Mouse (Mus musculus) monocyte, adult 59 days (primary cell): ENCODE results near the gene Rbm8a. TPM values are rescaled to one million over a fixed set of nuclear protein-coding genes. Genes with fewer than 3 reads are reported as not detected.

Experiments
- total RNA-seq, 2 experiments: library from RNA; stranded (reverse); gene quantifications; one replicate each; pipeline ENCODE4 v1.2.4; 2023

Rbm8a gene
- total RNA-seq = 10 to 100 TPM; 65.6 to 86.9 TPM

DNA sequence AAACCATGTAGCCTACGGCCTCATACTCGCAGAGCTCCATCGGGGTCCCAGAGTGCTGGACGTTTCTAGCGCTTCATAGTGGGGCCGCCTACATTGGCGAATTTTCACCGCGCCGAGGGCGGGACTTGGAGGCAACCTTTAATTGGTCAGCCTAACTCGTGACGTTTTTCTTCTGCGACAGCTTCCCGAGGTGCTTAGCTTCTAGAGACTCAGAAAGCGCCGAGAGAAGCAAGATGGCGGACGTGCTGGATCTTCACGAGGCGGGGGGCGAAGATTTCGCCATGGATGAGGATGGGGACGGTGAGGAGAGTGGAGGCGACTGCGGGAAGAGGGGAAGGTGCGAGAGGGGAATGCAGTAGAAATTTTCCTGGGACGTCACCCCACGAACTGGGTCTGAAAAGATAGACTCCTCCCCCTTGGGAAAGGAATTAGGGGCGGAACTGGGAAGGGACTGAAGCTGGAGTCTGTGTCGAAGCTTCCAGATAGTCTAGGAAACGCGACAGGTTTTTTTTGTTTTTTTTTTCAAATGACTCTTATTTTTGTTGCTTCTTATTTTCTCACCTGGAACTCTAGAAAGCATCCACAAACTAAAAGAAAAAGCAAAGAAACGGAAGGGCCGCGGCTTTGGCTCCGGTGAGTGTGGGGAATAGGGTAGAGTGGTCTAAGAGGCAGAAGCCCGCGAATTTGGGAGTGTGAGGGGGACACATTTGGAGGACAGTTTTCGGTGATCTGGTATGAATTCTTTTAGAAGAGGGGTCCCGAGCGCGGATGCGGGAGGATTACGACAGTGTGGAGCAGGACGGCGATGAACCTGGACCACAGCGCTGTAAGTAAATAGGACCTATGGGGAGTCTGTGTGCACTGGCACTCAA is at the start of gene Rbm8a:
Gene Rbm8a (plus strand): TSS at position 205 of the 872 bp plus-strand sequence.

DNA sequence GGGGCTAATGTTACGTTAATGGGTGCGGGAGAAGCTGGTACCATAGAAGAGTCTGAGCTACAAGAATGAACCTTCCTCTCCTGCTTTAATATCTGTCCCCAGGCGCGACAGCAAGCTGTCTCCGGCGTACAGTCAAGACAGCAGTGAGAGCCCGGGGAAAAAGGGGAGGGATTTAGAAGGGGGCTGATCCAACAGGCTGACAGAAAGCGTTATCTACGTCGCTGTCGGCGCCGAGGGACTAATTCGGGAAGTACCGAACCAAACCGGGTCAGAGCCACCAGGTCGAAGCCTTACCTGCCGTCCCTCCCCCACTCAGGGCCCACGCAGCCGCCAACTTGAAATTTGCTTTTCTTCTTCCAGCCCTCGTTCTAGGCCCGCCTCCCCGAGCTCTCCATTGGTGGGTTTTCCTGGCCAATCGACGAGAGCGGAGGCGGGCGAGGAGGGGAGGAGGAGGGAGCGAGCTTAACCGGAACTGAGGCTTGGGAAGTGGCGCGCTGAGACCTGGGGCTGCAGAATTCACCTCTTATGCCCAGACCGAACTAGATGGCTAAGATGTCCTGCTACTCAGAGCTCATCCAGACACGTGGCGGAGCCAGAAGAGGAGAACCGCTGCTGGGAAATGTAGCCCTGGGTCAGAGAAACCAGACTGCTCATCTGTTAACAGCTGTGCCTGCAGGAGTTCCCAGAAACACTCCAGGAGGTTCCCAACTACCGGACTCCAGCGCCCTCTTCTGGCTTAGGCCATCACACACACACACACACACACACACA is 35.8 kb upstream of the Rbm8a start, which contains the start of gene Polr3gl:
Gene Polr3gl (minus strand): TSS at position 392 of the 771 bp plus-strand sequence.

DNA sequence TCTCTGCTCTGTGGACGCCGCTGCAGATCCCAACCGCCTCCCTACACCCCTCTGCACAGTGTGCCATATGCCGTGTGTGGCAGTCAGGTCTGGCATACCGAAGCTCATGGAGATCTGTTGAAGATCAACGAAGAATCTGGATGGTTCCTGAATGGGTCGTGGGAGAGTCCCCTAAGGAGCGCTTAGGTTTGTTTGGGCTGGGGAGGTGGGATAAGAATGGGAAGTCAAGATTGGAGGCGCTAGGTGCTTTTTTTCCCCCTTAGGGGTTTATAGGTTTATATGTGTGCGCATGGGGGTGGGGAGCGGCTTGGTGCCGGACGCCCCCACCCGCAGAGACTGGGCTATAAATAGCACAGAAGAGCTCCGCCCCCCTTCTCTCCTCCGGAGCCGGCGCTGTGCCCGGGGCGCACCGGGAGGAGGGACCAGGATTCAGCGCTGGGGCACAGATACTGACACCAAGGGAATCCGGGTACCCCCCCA is 33.5 kb upstream of the Rbm8a start, which contains the start of gene Ankrd34a:
Gene Ankrd34a (plus strand): TSS at position 409 of the 480 bp plus-strand sequence.

DNA sequence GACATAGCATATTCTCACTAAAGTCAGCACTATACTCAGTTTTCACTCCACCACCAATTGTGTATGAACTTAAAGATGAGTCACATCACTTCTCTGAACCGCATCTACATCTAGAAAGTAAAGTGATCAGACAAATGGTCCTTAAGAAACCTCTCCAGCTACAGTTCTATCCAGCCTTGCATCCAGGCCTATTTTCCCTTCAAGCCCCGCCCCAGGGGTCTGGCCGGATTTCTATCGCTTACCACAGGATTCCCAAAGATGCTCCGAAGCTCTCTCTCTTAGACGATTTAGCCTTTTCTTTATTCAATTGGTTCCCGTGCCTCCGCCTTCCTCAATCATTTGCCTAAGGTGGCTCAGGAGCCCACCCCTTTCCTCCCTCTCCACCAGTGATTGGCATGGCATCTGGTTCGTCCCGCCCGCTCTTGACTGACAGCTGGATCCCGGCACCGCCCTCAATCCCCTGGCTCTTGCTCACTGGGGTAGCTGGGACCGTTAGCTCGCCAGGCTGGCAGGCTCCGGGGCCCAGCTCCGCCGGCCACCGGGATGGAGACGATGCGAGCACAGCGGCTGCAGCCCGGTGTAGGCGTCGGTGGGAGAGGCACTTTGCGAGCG is 29.0 kb upstream of the Rbm8a start, which contains the start of gene Lix1l:
Gene Lix1l (plus strand): TSS at position 511 of the 612 bp plus-strand sequence.

DNA sequence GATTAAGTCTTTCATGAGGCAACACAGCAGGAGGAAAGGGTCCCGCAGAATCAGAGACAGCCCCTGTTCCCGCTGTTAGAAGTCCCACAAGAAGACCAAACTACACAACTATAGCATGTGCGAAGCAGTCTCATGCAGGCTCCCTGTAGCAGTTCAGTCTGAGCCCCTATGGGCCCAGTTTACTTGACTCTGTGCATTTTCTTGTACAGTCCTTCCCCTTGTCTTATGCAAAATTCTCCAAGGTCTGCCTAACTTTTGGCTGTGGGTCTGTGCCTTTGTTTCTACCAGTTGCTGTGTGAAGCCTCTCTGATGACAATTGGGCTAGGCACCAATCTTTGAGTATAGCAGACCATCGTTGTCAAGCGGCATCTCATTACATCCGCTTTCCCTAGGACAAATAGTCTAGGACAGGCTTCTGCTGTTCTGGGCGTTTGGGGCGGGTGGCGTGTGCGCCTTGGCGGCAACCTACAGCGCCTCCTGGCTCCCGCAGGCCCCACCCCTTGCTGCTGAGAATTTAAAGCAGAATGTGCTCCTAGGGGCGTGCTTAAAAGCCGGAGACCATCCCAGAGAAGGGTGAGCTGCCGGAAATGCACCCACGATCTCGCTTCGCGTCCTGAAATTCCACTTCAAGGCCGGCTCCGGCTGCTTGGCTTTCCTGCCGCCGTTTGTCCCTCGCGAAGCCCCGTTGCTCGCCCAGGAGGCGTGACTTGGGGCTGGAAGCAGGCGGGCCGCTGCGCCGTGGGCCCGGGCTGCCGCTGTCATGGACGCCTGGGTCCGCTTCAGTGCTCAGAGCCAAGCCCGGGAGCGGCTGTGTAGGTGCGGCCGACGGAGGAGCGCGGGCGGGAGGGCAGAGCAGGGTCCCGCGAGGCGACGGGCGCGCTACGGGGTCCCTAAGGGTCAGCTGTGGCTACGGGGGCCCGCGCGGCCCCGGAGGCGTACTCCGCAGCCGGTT is 5.5 kb downstream of the Rbm8a start, which contains the start of the genes Pex11b and Gm42957:
Gene Pex11b (plus strand): TSS at position 449 of the 952 bp plus-strand sequence.
Gene Gm42957 (plus strand): TSS at position 547 of the 952 bp plus-strand sequence.

DNA sequence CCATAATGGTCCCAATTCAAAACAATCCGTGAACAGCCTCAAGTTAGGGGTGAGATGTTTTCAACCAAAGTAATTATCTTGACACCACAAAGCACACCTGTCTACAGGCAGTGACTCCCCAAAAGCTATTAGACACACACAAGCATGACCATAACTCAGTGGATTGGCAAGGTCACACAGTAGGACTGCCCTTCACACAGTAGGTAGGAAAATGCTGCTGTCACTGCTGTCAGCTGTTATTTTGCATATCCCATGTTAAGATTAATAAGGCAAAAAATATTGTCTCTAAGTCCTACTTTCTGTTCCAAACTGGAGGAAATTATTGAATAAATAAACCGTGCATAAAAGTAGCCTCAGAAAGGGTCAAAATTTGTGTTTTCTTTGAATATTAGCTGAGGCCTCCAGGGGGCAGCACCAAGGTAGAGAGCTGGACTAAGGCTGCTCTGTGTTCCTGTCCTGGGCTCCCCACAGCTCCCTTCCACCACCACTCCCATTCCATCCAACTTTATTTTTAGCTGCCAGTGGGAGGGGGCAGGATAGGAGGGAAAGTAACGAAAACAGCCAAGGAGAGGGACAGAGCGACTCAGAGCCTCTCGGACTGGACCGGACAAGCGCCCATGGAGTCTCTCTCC is 15.4 kb downstream of the Rbm8a start, which contains the start of gene Itga10:
Gene Itga10 (plus strand): TSS at position 567 of the 632 bp plus-strand sequence.

DNA sequence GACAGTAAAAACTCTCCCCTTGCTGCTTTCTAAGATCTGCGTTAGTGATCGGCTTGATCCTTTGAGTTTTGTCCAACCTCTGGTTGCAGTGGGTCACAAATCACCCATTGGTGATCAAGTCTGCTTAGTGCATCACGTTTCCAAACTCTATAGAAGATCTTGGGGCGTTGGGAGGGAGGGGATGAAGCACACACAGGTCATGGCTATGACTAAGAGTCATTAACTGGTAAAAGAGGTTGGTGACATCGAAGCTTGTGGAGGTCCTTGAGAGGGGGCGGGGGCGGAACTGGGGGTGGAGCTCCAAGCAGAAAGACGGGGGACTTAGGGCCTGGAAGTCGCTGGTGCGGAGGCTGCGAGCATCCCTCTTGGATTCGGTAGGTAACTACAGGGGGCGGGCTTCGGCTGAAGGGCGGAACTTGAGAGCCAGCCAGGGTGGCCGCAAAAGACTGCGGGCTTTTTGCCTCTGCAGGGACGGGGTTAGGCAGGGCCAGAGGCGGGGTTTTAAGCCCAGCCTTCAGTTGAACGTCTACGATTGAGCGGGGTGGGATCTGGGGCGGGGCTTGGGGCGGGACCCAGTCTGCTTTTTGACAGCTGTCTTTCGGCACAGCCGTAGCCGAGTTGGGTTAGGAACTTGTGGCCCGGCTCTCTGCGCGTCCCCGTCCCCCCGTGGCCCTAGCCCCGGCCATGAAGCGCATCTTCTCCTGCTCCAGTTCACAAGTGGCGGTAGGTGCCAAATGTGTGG is 40.2 kb downstream of the Rbm8a start, which contains the start of gene Ankrd35:
Gene Ankrd35 (plus strand): TSS at position 405 of the 742 bp plus-strand sequence.

Other genes starting within 250 kb of the Rbm8a start
- not detected for gene BC107364, start 177.6 kb upstream of the Rbm8a start, total RNA-seq
- gene Hfe2, start 104.8 kb upstream of the Rbm8a start, total RNA-seq = not detected
- 100 to 1,000 TPM; 413 to 415 TPM for gene Txnip, start 72.0 kb upstream of the Rbm8a start, total RNA-seq
- not detected for gene Gm16253, start 52.9 kb upstream of the Rbm8a start, total RNA-seq
- gene Polr3gl, start 35.8 kb upstream of the Rbm8a start, total RNA-seq = 10 to 100 TPM; 26.4 to 27.8 TPM
- not detected for gene Ankrd34a, start 33.3 kb upstream of the Rbm8a start, total RNA-seq
- gene Lix1l, start 28.8 kb upstream of the Rbm8a start, total RNA-seq = 1 to 10 TPM; 1.7 to 2.1 TPM
- 10 to 100 TPM; 27.2 to 27.4 TPM for gene Pex11b, start 5.4 kb downstream of the Rbm8a start, total RNA-seq
- not detected for gene Gm42957, start 5.5 kb downstream of the Rbm8a start, total RNA-seq
- gene Itga10, start 15.7 kb downstream of the Rbm8a start, total RNA-seq = 1 to 10 TPM; 1.4 to 2.3 TPM
- not detected for gene Ankrd35, start 40.2 kb downstream of the Rbm8a start, total RNA-seq
- gene Pias3, start 66.5 kb downstream of the Rbm8a start, total RNA-seq = 10 to 100 TPM; 30.4 to 43.8 TPM
- 1 to 10 TPM; 3.1 to 3.5 TPM for gene Nudt17, start 78.6 kb downstream of the Rbm8a start, total RNA-seq
- 10 to 100 TPM; 46.0 to 48.7 TPM for gene Polr3c, start 97.7 kb downstream of the Rbm8a start, total RNA-seq
- gene Rnf115, start 97.7 kb downstream of the Rbm8a start, total RNA-seq = 10 to 100 TPM; 68.7 to 72.3 TPM
- gene Pdzk1, start 199.4 kb downstream of the Rbm8a start, total RNA-seq = not detected
- not detected for gene Cd160, start 199.4 kb downstream of the Rbm8a start, total RNA-seq